Mouse (Mus musculus): ENCODE data around the gene Ankrd53. TPM values are rescaled to one million over a fixed set of nuclear protein-coding genes. Genes with fewer than 3 reads are reported as not detected.
A peak's percentile ranks its signal among the peaks of the same experiment; 100 is the strongest.

Ankrd53 gene
- total RNA-seq (2017), result not detected in 2 replicates

GRCm38 (mm10) chr6:83762344-83762743, at the start of gene Ankrd53:
Ankrd53 (plus strand) TSS chr6:83762644.
- no peak for ATAC-seq (replicated peaks; ENCODE audit: low read depth, poor library complexity, severe bottlenecking)

- ATAC-seq (replicated peaks; ENCODE audit: low read depth, poor library complexity, severe bottlenecking), result no peak
Observed at GRCm38 (mm10) chr6:83713271-83714136, 48.9 kb upstream of the Ankrd53 start.

- 0 out of 2 replicates have a peak, but pooled peaks have one; percentile 27 for ATAC-seq (replicated peaks; ENCODE audit: low read depth, poor library complexity, severe bottlenecking)
Observed at GRCm38 (mm10) chr6:83714221-83715123, 48.0 kb upstream of the Ankrd53 start.

- no peak for ATAC-seq (replicated peaks; ENCODE audit: low read depth, poor library complexity, severe bottlenecking)
Observed at GRCm38 (mm10) chr6:83715461-83716196, 46.8 kb upstream of the Ankrd53 start.

- no peak for ATAC-seq (replicated peaks; ENCODE audit: low read depth, poor library complexity, severe bottlenecking)
Observed at GRCm38 (mm10) chr6:83717026-83717425, 45.4 kb upstream of the Ankrd53 start.

GRCm38 (mm10) chr6:83722526-83722925, 39.9 kb upstream of the Ankrd53 start:
- no peak for ATAC-seq (replicated peaks; ENCODE audit: low read depth, poor library complexity, severe bottlenecking)

GRCm38 (mm10) chr6:83727178-83727577, 35.3 kb upstream of the Ankrd53 start:
- ATAC-seq (replicated peaks; ENCODE audit: low read depth, poor library complexity, severe bottlenecking), result no peak

GRCm38 (mm10) chr6:83728488-83728887, 34.0 kb upstream of the Ankrd53 start:
- ATAC-seq (replicated peaks; ENCODE audit: low read depth, poor library complexity, severe bottlenecking), result no peak

GRCm38 (mm10) chr6:83729350-83729970, 33.0 kb upstream of the Ankrd53 start:
- peak; percentile 55; the same call in 1 of the 2 replicates for ATAC-seq (replicated peaks; ENCODE audit: low read depth, poor library complexity, severe bottlenecking)

GRCm38 (mm10) chr6:83731128-83731527, 31.3 kb upstream of the Ankrd53 start:
- ATAC-seq (replicated peaks; ENCODE audit: low read depth, poor library complexity, severe bottlenecking), result peak; percentile 85

GRCm38 (mm10) chr6:83737311-83737710, 25.1 kb upstream of the Ankrd53 start:
- 0 out of 2 replicates have a peak, but pooled peaks have one; percentile 5 for ATAC-seq (replicated peaks; ENCODE audit: low read depth, poor library complexity, severe bottlenecking)

- ATAC-seq (replicated peaks; ENCODE audit: low read depth, poor library complexity, severe bottlenecking), result peak; percentile 60
Observed at GRCm38 (mm10) chr6:83738596-83738995, 23.8 kb upstream of the Ankrd53 start.

- ATAC-seq (replicated peaks; ENCODE audit: low read depth, poor library complexity, severe bottlenecking), result no peak
Observed at GRCm38 (mm10) chr6:83742761-83743160, 19.7 kb upstream of the Ankrd53 start, which contains the start of gene Atp6v1b1. Atp6v1b1 (plus strand) TSS chr6:83742990.

GRCm38 (mm10) chr6:83743212-83743611, 19.2 kb upstream of the Ankrd53 start:
- ATAC-seq (replicated peaks; ENCODE audit: low read depth, poor library complexity, severe bottlenecking), result no peak

GRCm38 (mm10) chr6:83744126-83744525, 18.3 kb upstream of the Ankrd53 start:
- ATAC-seq (replicated peaks; ENCODE audit: low read depth, poor library complexity, severe bottlenecking), result no peak

GRCm38 (mm10) chr6:83744557-83744956, 17.9 kb upstream of the Ankrd53 start:
- no peak for ATAC-seq (replicated peaks; ENCODE audit: low read depth, poor library complexity, severe bottlenecking)

- no peak for ATAC-seq (replicated peaks; ENCODE audit: low read depth, poor library complexity, severe bottlenecking)
Observed at GRCm38 (mm10) chr6:83745466-83745865, 17.0 kb upstream of the Ankrd53 start.

GRCm38 (mm10) chr6:83749286-83749685, 13.2 kb upstream of the Ankrd53 start:
- ATAC-seq (replicated peaks; ENCODE audit: low read depth, poor library complexity, severe bottlenecking), result no peak

- peak; percentile 88 for ATAC-seq (replicated peaks; ENCODE audit: low read depth, poor library complexity, severe bottlenecking)
Observed at GRCm38 (mm10) chr6:83750171-83750684, 12.2 kb upstream of the Ankrd53 start.
